21 mouse cellular contexts compared by ENCODE assay signal in the genomic region with DNA sequence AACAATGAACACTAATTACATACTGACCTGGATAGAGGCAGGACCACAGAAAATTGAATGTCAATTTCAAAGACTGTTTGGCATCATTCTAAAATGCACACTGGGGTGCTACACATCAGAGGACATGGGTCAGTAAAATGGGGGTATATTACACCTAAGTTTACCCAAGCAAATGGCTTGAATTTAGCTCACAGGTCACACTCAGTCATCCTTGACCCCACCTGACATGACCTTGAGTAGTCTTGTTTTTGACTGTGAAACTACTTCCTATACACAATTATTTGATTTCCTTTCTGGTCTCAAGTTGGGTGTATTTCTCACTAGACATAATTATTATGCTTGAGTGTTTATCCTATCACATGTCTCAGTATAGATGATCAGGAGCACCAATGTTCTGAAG.
"Had no signal": no experiment of that assay in that cellular context is flagged by ENCODE, and none has a peak within 500 bp of the region (broad histone marks: within the 10 kb centered on the region; RNA-seq: fewer than 3 reads in every experiment).

No protein-coding gene starts in this region.

- ATAC-seq: intestine, embryonic 15.5 days; liver, postnatal 0 days; lung, postnatal 0 days; midbrain, embryonic 16.5 days had no signal

- DNase-seq: kidney, adult 11 months; kidney, adult 8-10 months; kidney, postnatal 14 days; kidney, postnatal 4 days; left cerebral cortex, postnatal 4 days; liver, postnatal 0 days; lung, embryonic 14.5 days; right cerebral cortex, adult 18-20 months; right cerebral cortex, postnatal 14 days; thymus, adult 2 months; thymus, postnatal 14 days; thymus, postnatal 4 days had no signal

- H3K9ac ChIP-seq: intestine, embryonic 15.5 days; limb, embryonic 12.5 days; limb, embryonic 15.5 days; liver, embryonic 14.5 days; liver, postnatal 0 days; lung, embryonic 14.5 days; midbrain, embryonic 12.5 days had no signal

- H3K27me3 ChIP-seq: intestine, embryonic 15.5 days; limb, embryonic 12.5 days; limb, embryonic 15.5 days; midbrain, embryonic 12.5 days had no signal

- H3K4me3 ChIP-seq: intestine, embryonic 15.5 days; limb, embryonic 12.5 days; limb, embryonic 15.5 days; midbrain, embryonic 12.5 days had no signal

- H3K9me3 ChIP-seq: intestine, embryonic 15.5 days; limb, embryonic 12.5 days; limb, embryonic 15.5 days; midbrain, embryonic 12.5 days had no signal

- H3K4me1 ChIP-seq: intestine, embryonic 15.5 days; limb, embryonic 12.5 days; limb, embryonic 15.5 days; midbrain, embryonic 12.5 days had no signal

- H3K27ac ChIP-seq: intestine, embryonic 15.5 days; limb, embryonic 12.5 days; limb, embryonic 15.5 days; liver, embryonic 14.5 days; macrophage; midbrain, embryonic 12.5 days had no signal

- H3K4me2 ChIP-seq: intestine, embryonic 15.5 days; limb, embryonic 12.5 days; limb, embryonic 15.5 days; liver, embryonic 11.5 days; lung, embryonic 14.5 days; midbrain, embryonic 12.5 days had no signal

- H3K36me3 ChIP-seq: intestine, embryonic 15.5 days; limb, embryonic 12.5 days; limb, embryonic 15.5 days; midbrain, embryonic 12.5 days had no signal
